Mouse (Mus musculus) left cerebral cortex, adult 2 months (tissue): ENCODE measurements around the gene 2810408A11Rik. TPM values are rescaled to one million over a fixed set of nuclear protein-coding genes. Genes with fewer than 3 reads are reported as not detected.

Source experiments
- DNase-seq, 2 experiments: peaks; one replicate each; pipeline ENCODE4 v3.0.0; 2021 to 2022; ENCODE audit warnings: low spot score in 2 of 2, mixed read lengths in 1 of 2; ENCODE audit errors: extremely low spot score in 1 of 2
- H3K27ac ChIP-seq: fragments of 200-600 bp; 2 replicates; pipeline ENCODE4 v1.8.1; 2022
- H3K4me3 ChIP-seq: fragments of 200-600 bp; 2 replicates; pipeline ENCODE4 v1.8.1; 2022
- CTCF ChIP-seq: fragments of 200-600 bp; IDR thresholded peaks from 2 replicates; pipeline ENCODE4 v1.8.1; 2022; ENCODE audit warnings: antibody characterized with exemption, mild to moderate bottlenecking, moderate library complexity
- intact Hi-C: fragments of 180-260 bp; cut with DNase I; formaldehyde crosslinking; loops from one replicate; pipeline ENCODE4 v1.15.1; 2025
- total RNA-seq, 2 experiments: library from RNA; stranded (reverse); gene quantifications; 2 replicates each; pipeline ENCODE4 v1.2.3; 2021

2810408A11Rik gene
- total RNA-seq, 2 experiments from 2014 or later, result 0.23 to 0.87 TPM

DNA sequence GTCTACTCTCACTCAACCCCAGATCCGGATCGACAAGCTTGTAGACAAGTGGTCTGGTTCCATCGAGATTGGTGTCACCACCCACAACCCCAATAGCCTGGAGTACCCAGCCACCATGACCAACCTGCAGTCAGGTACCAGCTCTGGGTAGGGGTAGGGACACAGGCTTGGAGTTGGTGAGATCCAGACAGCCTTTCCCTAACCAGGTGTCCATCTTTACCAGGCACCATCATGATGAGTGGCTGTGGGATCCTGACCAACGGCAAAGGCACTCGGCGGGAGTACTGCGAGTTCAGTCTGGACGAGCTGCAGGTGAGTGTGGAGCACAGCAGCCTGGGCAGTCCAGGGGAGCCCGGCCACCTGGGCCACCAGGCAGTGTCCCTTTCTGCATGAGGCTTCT is 3.5 kb upstream of the 2810408A11Rik start:
- intact Hi-C loops, result loop anchor here (5.0 kb wide), 1 partner anchor 67 kb away; the partner anchor contains the start of genes Nlgn2 and Tmem256
- H3K4me3 ChIP-seq, result no peak overlapping the region
- DNase-seq, result no peak
- TF ChIP-seq CTCF, result no peak
- no peak overlapping the region for H3K27ac ChIP-seq

- DNase-seq, result no peak
- Histone ChIP-seq H3K4me3 (peak overlapping the region; percentile 79; the same call in 1 of the 2 replicates), H3K27ac (no peak overlapping the region)
- intact Hi-C loops, result loop anchor here (5.0 kb wide), 1 partner anchor 66 kb away; the partner anchor contains the start of genes Nlgn2 and Tmem256
- no peak for TF ChIP-seq CTCF
Observed at GRCm38 (mm10) chr11:69902972-69903371, 2.2 kb upstream of the 2810408A11Rik start.

GRCm38 (mm10) chr11:69901993-69902392 is 1.2 kb upstream of the 2810408A11Rik start:
- Histone ChIP-seq H3K27ac (peak overlapping the region; percentile 95), H3K4me3 (peak overlapping the region; percentile 79)
- intact Hi-C loops, result loop anchor here (2.0 to 5.0 kb wide), 3 partner anchors 21 to 219 kb away; partner anchors contain the start of genes Kctd11, Nlgn2, Senp3 and Tmem256
- DNase-seq, result no peak
- no peak for TF ChIP-seq CTCF

DNA sequence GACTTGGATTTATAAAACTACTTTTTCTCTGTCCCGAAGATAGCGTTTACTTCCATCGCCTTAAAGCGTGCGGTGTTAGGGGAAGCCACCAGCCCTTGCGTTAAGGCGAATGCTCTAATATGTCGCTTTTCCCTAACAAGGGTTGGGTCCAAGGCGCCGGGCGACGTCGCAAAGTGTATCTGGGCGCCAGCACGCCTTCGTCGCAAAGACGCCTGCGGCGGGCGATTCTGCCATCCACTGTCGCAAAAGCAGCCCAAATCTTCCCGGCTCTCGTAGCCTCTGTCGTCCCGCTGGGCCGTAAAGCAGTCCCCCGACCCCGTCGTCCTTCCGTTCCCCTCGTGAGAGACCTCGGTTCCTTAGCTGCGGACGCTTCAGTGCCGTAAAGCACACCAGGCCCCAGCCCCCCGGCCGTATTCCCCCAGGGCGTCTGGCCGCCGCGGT is 639 bp upstream of the 2810408A11Rik start:
- intact Hi-C loops, result loop anchor here (2.0 to 5.0 kb wide), 3 partner anchors 21 to 219 kb away; partner anchors contain the start of genes Kctd11, Nlgn2, Senp3 and Tmem256

GRCm38 (mm10) chr11:69899870-69900269 is 917 bp downstream of the 2810408A11Rik start:
- intact Hi-C loops, result loop anchor here (2.0 to 5.0 kb wide), 3 partner anchors 19 to 217 kb away; partner anchors contain the start of genes Kctd11, Nlgn2, Senp3 and Tmem256
- TF ChIP-seq CTCF, result no peak
- Histone ChIP-seq H3K4me3 (no peak overlapping the region), H3K27ac (no peak overlapping the region)
- no peak for DNase-seq

More for the DNA sequence above, 639 bp upstream of the 2810408A11Rik start:
- no peak for TF ChIP-seq CTCF
- peak overlapping the region; percentile 79 for H3K4me3 ChIP-seq
- H3K27ac ChIP-seq, result peak overlapping the region; percentile 95
- peak; percentile 95 to 97 for DNase-seq

GRCm38 (mm10) chr11:69895291-69895690 is 5.5 kb downstream of the 2810408A11Rik start, which contains the start of gene Acap1:
Acap1 (minus strand) TSS chr11:69895539.
- DNase-seq, result no peak
- no peak for TF ChIP-seq CTCF
- Histone ChIP-seq H3K4me3 (no peak within 1 kb of the TSS), H3K27ac (no peak within 1 kb of the TSS)
- intact Hi-C loops, result no loop called here

- H3K4me3 ChIP-seq, result no peak overlapping the region
- no peak overlapping the region for H3K27ac ChIP-seq
- DNase-seq, result no peak
- TF ChIP-seq CTCF, result no peak
- intact Hi-C loops, result no loop called here
Observed at GRCm38 (mm10) chr11:69894671-69895070, 6.1 kb downstream of the 2810408A11Rik start.

DNA sequence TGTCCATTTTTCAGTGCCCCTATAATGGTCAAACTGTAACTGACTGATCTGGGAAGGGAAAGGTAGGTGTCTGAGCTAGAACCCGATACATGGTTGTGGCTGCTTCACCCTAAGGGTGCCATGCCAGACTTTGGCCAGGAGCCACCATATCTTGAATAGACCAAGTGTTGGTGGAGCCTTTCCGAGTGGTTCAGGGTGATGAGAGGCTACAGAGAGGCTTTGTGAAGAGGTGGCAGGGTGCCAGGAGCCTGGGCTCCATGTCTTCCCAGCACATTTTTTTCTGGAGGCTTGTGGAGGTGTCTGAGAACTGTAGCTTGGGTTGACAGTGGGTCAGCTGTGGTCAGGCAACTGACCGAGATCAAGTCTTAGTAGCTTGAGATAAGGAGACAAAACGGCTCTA is 9.3 kb downstream of the 2810408A11Rik start:
- H3K27ac ChIP-seq, result no peak overlapping the region
- no peak overlapping the region for H3K4me3 ChIP-seq
- intact Hi-C loops, result no loop called here
- DNase-seq, result no peak
- no peak for TF ChIP-seq CTCF

- TF ChIP-seq CTCF, result peak; percentile 7
- no peak for DNase-seq
- no peak overlapping the region for H3K27ac ChIP-seq
- intact Hi-C loops, result no loop called here
- H3K4me3 ChIP-seq, result no peak overlapping the region
Observed at GRCm38 (mm10) chr11:69886907-69887635, 13.7 kb downstream of the 2810408A11Rik start.

- no peak for DNase-seq
- no peak for TF ChIP-seq CTCF
- intact Hi-C loops, result no loop called here
- no peak overlapping the region for H3K4me3 ChIP-seq
- no peak overlapping the region for H3K27ac ChIP-seq
Observed at GRCm38 (mm10) chr11:69884663-69885062, 16.1 kb downstream of the 2810408A11Rik start.

- no peak for DNase-seq
- Histone ChIP-seq H3K27ac (no peak overlapping the region), H3K4me3 (no peak overlapping the region)
- no peak for TF ChIP-seq CTCF
- intact Hi-C loops, result no loop called here
Observed at GRCm38 (mm10) chr11:69884240-69884639, 16.5 kb downstream of the 2810408A11Rik start.

DNA sequence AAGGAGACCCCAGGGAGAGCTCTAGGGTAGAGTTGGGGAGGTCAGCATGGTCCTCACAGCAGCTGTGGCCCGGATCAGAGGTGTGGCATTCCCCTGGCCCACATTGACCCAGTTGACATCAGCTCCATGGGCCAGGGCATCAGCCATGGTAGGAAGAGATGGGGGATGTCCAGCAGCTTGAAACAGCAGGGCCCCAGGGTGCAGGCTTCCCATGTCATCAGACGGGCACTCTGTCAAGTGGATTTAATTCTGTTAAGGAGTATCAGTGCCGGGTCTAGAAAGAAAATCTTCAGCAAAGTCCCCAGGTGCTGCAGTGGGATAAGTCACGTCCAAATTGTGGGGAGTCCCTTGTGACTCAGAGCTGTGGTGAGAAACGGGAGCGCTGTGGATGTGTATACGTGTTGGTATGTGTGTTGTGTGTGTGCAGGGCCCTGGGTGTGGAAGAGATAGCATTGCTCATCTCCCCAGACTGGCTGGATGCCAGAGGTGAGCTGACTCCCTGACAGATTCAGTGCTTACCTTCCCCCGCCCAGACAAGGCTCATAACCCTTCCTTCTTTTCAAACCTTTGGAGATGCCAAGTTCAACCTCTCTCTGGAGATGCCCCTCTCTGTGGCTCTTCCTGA is 17.1 kb downstream of the 2810408A11Rik start:
- intact Hi-C loops, result no loop called here
- no peak overlapping the region for H3K4me3 ChIP-seq
- DNase-seq, result no peak
- no peak for TF ChIP-seq CTCF
- no peak overlapping the region for H3K27ac ChIP-seq
